In genomic region chr9:14060257-14060656, GRCm38 (mm10) we compare ENCODE assay signal across 25 mouse cellular contexts.
"Had no signal": no experiment of that assay in that cellular context is flagged by ENCODE, and none has a peak within 500 bp of the region (broad histone marks: within the 10 kb centered on the region; RNA-seq: fewer than 3 reads in every experiment).

No protein-coding gene starts in this region.

- H3K4me2 ChIP-seq: heart, embryonic 11.5 days; heart, embryonic 13.5 days; heart, embryonic 15.5 days; hindbrain, embryonic 13.5 days; hindbrain, embryonic 15.5 days; kidney, embryonic 15.5 days; limb, embryonic 13.5 days; limb, embryonic 15.5 days; liver, embryonic 12.5 days had no signal

- H3K27me3 ChIP-seq: heart, embryonic 13.5 days; heart, embryonic 15.5 days; hindbrain, embryonic 15.5 days; kidney, embryonic 15.5 days; limb, embryonic 13.5 days; limb, embryonic 15.5 days; liver, embryonic 12.5 days had no signal

- ATAC-seq: hindbrain, postnatal 0 days; intestine, embryonic 16.5 days; liver, embryonic 12.5 days had no signal

- H3K4me3 ChIP-seq: heart, adult 2 months; heart, embryonic 13.5 days; heart, embryonic 15.5 days; hindbrain, embryonic 13.5 days; hindbrain, embryonic 15.5 days; kidney, embryonic 15.5 days; limb, embryonic 13.5 days; limb, embryonic 15.5 days; liver, embryonic 12.5 days had no signal

- H3K4me1 ChIP-seq: liver, embryonic 12.5 days had no signal

- H3K27ac ChIP-seq: heart, embryonic 13.5 days; heart, embryonic 15.5 days; hindbrain, embryonic 13.5 days; hindbrain, embryonic 15.5 days; hindbrain, postnatal 0 days; kidney, embryonic 15.5 days; kidney, postnatal 0 days; liver, embryonic 12.5 days; liver, embryonic 14.5 days had no signal

- H3K9me3 ChIP-seq: heart, embryonic 15.5 days; hindbrain, embryonic 15.5 days had no signal

- H3K9ac ChIP-seq: heart, embryonic 13.5 days; heart, embryonic 15.5 days; hindbrain, embryonic 13.5 days; hindbrain, embryonic 15.5 days; kidney, embryonic 15.5 days; limb, embryonic 13.5 days; limb, embryonic 15.5 days; liver, embryonic 12.5 days; liver, embryonic 14.5 days had no signal

- H3K36me3 ChIP-seq: heart, embryonic 13.5 days; heart, embryonic 15.5 days; hindbrain, embryonic 13.5 days; hindbrain, embryonic 15.5 days; kidney, embryonic 15.5 days; limb, embryonic 13.5 days; limb, embryonic 15.5 days; liver, embryonic 12.5 days had no signal

- DNase-seq: gastrocnemius, postnatal 14 days; heart, adult 2 months; heart, postnatal 14 days; heart, postnatal 36 days; kidney, adult 11 months; kidney, adult 2 months; kidney, adult 9 months; kidney, postnatal 14 days; kidney, postnatal 36 days; layer of hippocampus, adult 9-11 months; layer of hippocampus, postnatal 36 days; left cerebral cortex, postnatal 4 days had no signal
